Mouse (Mus musculus): Measurements from ENCODE around the gene Sct. TPM values are rescaled to one million over a fixed set of nuclear protein-coding genes. Genes with fewer than 3 reads are reported as not detected.

Gene Sct
- polyA plus RNA-seq, 1 experiment from 2014 or later: 4.5 TPM

DNA sequence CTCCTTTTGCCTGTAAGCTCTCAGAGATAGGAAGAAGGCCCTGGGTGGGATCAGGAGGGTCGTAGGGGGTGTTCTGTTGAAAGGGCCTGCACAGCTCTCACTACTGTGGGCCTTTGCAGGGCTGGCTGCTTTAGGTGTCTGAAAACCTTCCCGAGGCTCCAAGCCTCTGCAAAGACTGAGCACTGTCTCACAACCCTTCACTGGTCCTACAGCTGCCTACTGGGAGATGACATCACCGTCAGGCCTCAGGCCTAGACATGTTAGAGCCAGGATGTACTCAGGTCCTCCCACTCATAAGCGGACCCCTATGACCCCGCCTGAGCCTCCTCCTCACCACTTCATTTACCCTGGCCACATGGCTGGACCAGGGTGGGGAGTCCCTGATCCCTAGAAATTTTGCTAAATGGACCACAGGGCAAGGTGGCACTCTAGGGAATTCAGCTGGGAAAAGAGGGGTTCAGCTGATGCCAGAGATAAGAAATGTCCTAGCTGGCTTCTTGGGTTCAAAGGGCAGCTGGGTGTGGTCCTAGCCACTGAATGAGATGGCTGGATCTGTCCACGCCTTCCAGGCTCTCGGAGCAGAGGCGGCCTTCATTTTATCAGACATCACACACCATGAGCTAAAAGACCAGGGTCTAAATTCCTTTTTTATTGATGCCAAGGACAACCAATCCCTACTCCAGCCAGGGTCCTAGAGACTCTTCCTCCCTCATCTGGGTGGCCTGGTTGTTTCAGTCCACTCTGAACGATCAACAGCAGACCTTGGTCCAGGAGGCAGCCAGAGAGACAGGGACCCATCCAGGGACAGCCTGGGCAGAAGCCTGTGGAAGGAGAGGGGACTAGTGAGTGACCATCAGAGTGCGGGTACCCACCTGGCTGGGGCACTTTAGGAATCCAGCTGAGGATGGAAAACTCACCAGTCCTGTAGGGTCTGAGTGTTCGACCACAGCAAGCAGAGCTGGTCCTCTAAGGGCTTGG lies 943 bp downstream of the Sct start:
- 78% methylated on average over 11 of the region's 11 CpGs for WGBS
- H3K27me3 ChIP-seq (replicated peaks): 0 out of 2 replicates have a peak, but pooled peaks cover 3% of the 10 kb centered on the region
- no peak overlapping the region for H3K9ac ChIP-seq
- H3K4me3 ChIP-seq: no peak overlapping the region
- H3K4me2 ChIP-seq (replicated peaks): peak overlapping the region; percentile 95
- H3K36me3 ChIP-seq: no peaks in the 10 kb centered on the region
- peaks cover 9% of the 10 kb centered on the region for H3K4me1 ChIP-seq
- ATAC-seq (ENCODE audit: low FRiP score, low read depth): 0 out of 2 replicates have a peak, but pooled peaks have one; percentile 15
- H3K27ac ChIP-seq: no peak overlapping the region
- H3K9me3 ChIP-seq: no peaks in the 10 kb centered on the region

DNA sequence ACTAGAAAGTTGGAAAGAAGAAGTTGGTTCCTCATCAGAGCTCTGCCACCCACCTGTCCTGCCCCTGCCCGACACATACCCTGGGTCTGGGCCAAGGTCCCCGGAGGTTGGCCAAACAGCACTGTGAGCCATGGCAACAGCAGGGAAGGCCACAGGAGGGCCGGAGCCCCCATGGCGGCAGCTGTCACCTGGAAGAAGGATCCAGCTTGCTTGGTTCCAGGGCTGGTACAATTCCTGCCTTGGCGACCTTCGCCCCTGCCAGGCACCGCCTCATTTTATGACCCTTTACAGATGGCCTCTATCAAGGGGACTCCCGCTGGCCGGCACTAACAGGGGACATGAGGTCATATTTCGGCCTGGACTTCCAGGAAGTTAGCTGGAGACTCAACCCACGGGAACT lies 2.4 kb downstream of the Sct start, which contains the start of gene Cdhr5:
TSS of gene Cdhr5 (minus strand) at position 241 of the 400 bp plus-strand sequence.
- ATAC-seq (ENCODE audit: low FRiP score, low read depth): no peak
- Histone ChIP-seq H3K9me3 (no peaks in the 10 kb centered on the region), H3K9ac (no peak within 1 kb of the TSS), H3K4me3 (no peak within 1 kb of the TSS), H3K27ac (no peak within 1 kb of the TSS), H3K4me1 (peaks cover 9% of the 10 kb centered on the region), H3K36me3 (no peaks in the 10 kb centered on the region), H3K27me3 (replicated peaks) (0 out of 2 replicates have a peak, but pooled peaks cover 3% of the 10 kb centered on the region), H3K4me2 (replicated peaks) (no peak within 1 kb of the TSS)
- WGBS: 27% methylated on average over 11 of the region's 11 CpGs

DNA sequence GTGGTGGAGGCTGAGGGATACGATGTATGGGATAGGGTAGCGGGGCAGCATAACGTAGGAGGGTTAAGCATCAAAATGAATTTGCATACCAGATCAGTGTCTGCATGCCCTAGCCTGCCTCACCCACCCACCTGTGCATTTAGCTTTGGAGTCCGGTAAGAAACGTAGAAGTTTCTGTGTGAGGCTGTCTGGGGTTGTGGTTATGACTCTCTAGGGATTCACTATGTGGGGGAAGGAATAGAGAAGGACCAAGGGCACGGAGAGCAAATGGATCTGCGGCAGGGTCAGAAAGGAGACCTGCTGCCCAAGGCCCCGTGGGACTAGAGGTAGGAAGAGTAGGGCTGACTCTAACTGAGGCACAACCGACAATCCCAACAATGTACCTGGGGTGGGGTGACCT lies 3.6 kb downstream of the Sct start:
- H3K4me3 ChIP-seq: no peak overlapping the region
- no peak overlapping the region for H3K4me2 ChIP-seq (replicated peaks)
- no peak overlapping the region for H3K9ac ChIP-seq
- H3K36me3 ChIP-seq: no peaks in the 10 kb centered on the region
- ATAC-seq (ENCODE audit: low FRiP score, low read depth): no peak
- no peak overlapping the region for H3K27ac ChIP-seq
- H3K9me3 ChIP-seq: no peaks in the 10 kb centered on the region
- 88% methylated on average over 9 of the region's 9 CpGs for WGBS
- peaks cover 9% of the 10 kb centered on the region for H3K4me1 ChIP-seq
- 0 out of 2 replicates have a peak, but pooled peaks cover 3% of the 10 kb centered on the region for H3K27me3 ChIP-seq (replicated peaks)

DNA sequence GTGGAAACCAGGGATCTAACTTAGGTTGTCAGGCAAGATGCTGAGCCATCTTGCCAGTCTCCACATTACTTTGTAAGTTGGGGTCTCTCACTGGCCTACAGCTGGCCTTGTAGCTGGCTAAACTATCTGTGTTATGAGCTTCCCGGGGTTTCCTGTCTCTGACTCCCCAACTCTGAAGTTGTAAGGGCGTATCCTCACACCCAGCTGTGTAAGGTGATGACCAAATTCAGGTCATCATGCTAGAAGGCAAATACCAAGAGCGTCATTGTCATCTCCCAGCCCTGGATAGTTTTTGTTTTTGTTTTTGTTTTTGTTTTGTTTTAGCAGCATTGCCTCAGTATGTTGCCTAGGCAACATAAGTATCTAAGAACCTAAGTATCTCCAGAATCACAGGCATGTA lies 8.3 kb downstream of the Sct start:
- Histone ChIP-seq H3K9ac (no peak overlapping the region), H3K27me3 (replicated peaks) (no peaks in the 10 kb centered on the region), H3K27ac (no peak overlapping the region), H3K9me3 (no peaks in the 10 kb centered on the region), H3K4me3 (no peak overlapping the region), H3K36me3 (no peaks in the 10 kb centered on the region), H3K4me2 (replicated peaks) (no peak overlapping the region), H3K4me1 (peaks cover 8% of the 10 kb centered on the region)
- WGBS: 93% methylated on average over 3 of the region's 3 CpGs
- no peak for ATAC-seq (ENCODE audit: low FRiP score, low read depth)

DNA sequence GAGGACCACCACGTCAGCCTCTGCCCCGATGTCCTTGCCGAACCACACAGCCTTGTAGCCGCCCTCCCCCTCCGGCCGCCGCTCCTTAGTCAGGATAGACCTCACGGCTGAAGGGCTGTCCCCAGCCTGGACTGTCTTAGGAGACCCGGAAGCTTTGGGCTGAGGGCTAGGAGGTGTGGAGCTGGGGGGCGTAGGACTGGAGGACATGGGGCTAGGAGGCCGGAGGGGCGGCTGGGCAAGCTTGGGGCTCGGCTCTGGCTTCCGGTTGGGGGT lies 9.7 kb downstream of the Sct start:
- H3K27me3 ChIP-seq (replicated peaks): no peaks in the 10 kb centered on the region
- H3K9me3 ChIP-seq: no peaks in the 10 kb centered on the region
- no peak overlapping the region for H3K4me3 ChIP-seq
- H3K4me2 ChIP-seq (replicated peaks): no peak overlapping the region
- WGBS: 86% methylated on average over 14 of the region's 14 CpGs
- peaks cover 12% of the 10 kb centered on the region for H3K4me1 ChIP-seq
- H3K9ac ChIP-seq: no peak overlapping the region
- ATAC-seq (ENCODE audit: low FRiP score, low read depth): no peak
- no peak overlapping the region for H3K27ac ChIP-seq
- peaks cover 3% of the 10 kb centered on the region for H3K36me3 ChIP-seq

DNA sequence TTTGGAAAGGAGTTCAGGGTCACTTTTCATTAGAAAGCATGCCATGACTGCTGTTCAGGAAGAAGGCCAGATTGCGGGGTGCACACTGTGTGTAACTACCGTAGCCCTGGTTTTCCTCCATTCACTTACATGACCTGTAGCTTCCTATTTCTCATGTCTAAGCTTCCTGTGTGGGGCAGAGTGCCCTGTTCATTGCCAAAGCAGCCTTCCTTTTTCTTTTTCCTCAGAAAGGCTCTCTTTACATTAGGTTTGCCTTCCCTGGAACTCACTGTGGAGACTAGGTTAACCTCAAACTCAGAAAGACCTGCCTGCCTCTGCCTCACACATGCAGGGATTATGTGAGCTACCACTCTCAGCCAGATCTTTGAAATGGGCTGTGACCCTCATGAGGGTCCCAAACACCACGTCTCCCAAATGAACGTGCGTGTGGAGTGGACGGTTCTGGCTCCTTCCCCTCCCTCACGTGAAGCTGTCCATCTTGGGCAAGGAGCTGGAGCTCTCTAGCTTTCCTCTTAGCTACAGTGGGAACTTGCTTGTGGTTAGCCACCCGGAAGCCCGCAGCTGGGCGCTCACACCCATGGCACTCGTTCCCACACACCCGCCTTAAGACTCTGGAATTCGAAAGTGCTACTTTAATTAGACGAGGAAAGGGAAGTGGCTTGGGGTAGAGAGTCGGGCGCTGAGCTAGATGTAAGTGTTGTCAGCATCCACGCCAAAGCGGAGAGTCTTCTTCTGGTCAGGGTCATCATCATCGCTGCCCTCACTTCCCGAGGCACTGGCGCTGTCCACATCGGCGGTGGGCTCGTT lies 10.3 kb downstream of the Sct start:
- Histone ChIP-seq H3K4me1 (peaks cover 12% of the 10 kb centered on the region), H3K9me3 (no peaks in the 10 kb centered on the region), H3K4me2 (replicated peaks) (no peak overlapping the region), H3K4me3 (no peak overlapping the region), H3K36me3 (peaks cover 9% of the 10 kb centered on the region), H3K27me3 (replicated peaks) (no peaks in the 10 kb centered on the region), H3K27ac (no peak overlapping the region), H3K9ac (no peak overlapping the region)
- no peak for ATAC-seq (ENCODE audit: low FRiP score, low read depth)
- 80% methylated on average over 24 of the region's 24 CpGs for WGBS

DNA sequence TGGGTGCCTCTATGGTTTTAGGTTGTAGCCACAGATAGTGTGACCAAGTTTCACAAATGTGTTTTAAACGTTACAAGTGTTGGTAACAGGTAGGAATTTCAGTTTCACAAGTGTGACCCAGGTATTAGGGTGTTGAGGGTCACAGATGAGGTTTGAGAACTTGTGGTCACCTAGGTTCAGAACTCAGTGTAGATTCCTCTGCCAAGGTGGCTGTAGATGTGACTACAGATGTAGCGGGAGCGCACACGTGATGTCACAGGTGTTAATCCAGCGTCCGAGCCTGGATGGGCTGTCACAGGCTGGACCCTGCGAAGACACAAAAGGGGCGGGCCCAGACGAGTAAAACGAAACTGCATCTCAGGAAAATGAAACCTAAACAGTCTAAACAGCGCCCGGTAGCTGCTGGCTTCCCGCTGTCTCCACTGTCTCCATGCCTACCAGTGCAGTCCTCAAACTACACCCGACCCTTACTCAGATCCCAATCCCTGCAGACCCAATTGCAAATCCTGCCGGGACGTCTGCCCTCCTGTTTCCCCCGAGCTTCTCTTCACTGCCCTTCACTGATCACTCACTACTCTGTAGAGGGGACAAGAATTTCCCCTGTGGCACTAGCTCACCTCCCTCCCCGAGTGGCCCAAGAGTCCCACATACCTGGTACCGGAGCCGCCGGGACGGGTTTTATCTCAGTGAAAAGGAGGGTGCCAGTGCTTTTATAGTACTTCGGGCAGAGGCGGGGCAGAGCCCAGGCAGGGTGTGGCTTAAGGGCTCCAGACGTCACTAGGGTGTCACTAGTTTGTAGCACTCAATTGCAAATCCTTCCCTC lies 13.0 kb downstream of the Sct start, which contains the start of gene Irf7:
TSS of gene Irf7 (minus strand) at position 743 of the 823 bp plus-strand sequence.
- peak within 1 kb of the TSS; percentile 40; the same call in 1 of the 2 replicates for H3K9ac ChIP-seq
- peak within 1 kb of the TSS; percentile 61 for H3K4me2 ChIP-seq (replicated peaks)
- H3K27ac ChIP-seq: no peak within 1 kb of the TSS
- WGBS: 12% methylated on average over 25 of the region's 25 CpGs
- H3K36me3 ChIP-seq: peaks cover 36% of the 10 kb centered on the region
- H3K27me3 ChIP-seq (replicated peaks): no peaks in the 10 kb centered on the region
- ATAC-seq (ENCODE audit: low FRiP score, low read depth): no peak
- H3K9me3 ChIP-seq: no peaks in the 10 kb centered on the region
- H3K4me3 ChIP-seq: peak within 1 kb of the TSS; percentile 29; the same call in 1 of the 2 replicates
- H3K4me1 ChIP-seq: peaks cover 12% of the 10 kb centered on the region

DNA sequence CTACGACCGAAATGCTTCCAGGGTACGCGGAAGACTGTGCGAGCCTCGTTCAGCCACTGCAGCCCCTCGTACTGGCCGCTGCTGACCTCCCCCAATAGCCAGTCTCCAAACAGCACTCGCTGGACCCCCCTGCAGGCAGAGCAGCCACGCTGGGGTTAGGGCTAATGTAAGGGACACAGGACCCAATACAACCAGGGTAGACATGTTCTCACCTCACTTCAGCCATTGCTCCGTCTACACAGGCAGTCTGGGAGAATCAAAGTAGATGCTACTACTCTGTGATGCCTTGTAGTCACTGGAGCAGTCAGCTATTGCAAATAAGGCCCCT lies 13.6 kb downstream of the Sct start:
- H3K4me2 ChIP-seq (replicated peaks): peak overlapping the region; percentile 61
- H3K4me1 ChIP-seq: peaks cover 12% of the 10 kb centered on the region
- H3K4me3 ChIP-seq: no peak overlapping the region
- ATAC-seq (ENCODE audit: low FRiP score, low read depth): 0 out of 2 replicates have a peak, but pooled peaks have one; percentile 16
- WGBS: 50% methylated on average over 11 of the region's 11 CpGs
- H3K27me3 ChIP-seq (replicated peaks): no peaks in the 10 kb centered on the region
- no peak overlapping the region for H3K27ac ChIP-seq
- H3K9ac ChIP-seq: no peak overlapping the region
- H3K9me3 ChIP-seq: no peaks in the 10 kb centered on the region
- H3K36me3 ChIP-seq: peaks cover 42% of the 10 kb centered on the region

DNA sequence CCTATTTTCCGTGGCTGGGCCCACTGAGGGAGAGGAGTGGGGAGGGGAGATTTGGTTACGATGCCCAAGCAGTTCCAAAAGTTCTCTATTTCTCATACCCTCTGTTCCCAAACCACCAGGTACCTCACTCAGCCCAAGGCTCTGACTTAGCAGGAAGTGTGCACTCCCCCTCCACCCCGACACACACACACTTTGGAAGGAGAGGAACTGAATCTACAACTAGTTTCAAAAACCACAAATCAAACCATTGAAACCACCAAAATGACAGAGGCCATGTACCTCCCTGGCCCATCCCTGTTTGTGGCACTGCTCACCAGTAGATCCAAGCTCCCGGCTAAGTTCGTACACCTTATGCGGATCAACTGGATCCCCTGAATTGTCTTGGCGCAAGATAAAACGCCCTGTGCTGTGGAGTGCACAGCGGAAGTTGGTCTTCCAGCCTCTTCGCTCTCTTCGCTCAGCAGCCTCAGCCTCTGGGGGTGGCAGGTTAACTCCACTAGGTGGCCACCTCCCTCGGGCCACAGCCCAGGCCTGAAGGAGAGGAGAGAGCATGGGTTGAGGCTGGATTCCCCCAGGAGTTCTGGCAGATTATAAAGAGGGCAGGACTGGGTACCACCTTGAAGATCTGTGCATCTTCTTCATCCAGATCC lies 14.0 kb downstream of the Sct start:
- H3K4me3 ChIP-seq: no peak overlapping the region
- H3K36me3 ChIP-seq: peaks cover 47% of the 10 kb centered on the region
- no peaks in the 10 kb centered on the region for H3K27me3 ChIP-seq (replicated peaks)
- no peak overlapping the region for H3K9ac ChIP-seq
- peaks cover 12% of the 10 kb centered on the region for H3K4me1 ChIP-seq
- no peaks in the 10 kb centered on the region for H3K9me3 ChIP-seq
- no peak overlapping the region for H3K27ac ChIP-seq
- H3K4me2 ChIP-seq (replicated peaks): peak overlapping the region; percentile 61; the same call in 1 of the 2 replicates
- no peak; the same call in 1 of the 2 replicates for ATAC-seq (ENCODE audit: low FRiP score, low read depth)
- 38% methylated on average over 12 of the region's 12 CpGs for WGBS

DNA sequence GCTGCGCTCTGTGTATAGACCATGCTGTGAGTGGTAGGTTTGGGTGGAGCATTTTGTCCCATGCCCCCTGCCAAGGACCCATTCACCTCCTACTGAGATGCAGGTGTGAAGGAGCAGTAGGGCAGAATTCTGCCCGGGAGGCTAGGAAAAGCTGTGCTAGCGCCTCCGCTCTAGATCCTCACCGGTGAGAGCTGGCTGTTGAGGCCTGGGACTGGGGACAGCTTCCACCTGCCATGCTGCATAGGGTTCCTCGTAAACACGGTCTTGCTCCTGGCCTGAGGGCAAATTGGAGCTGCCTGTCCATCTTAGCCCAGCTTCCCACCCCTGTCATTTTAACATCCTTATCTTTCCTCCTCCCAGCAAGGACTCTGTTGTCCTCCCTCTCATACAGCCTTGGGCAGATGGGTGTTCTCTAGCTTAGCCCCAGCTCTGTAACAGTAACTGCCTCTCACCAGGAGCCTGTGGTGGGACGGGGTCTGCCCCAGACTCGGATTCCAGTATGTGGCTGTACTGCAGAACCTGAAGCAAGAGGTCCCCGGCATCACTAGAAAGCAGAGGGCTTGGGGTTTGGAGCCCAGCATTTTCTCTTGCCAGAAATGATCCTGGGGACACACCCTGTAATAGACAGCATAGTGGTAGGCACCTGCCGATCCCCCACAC lies 14.8 kb downstream of the Sct start:
- peaks cover 12% of the 10 kb centered on the region for H3K4me1 ChIP-seq
- no peaks in the 10 kb centered on the region for H3K27me3 ChIP-seq (replicated peaks)
- H3K4me3 ChIP-seq: no peak overlapping the region
- H3K27ac ChIP-seq: no peak overlapping the region
- 73% methylated on average over 11 of the region's 11 CpGs for WGBS
- no peaks in the 10 kb centered on the region for H3K9me3 ChIP-seq
- ATAC-seq (ENCODE audit: low FRiP score, low read depth): no peak; the same call in 1 of the 2 replicates
- H3K4me2 ChIP-seq (replicated peaks): no peak overlapping the region
- H3K9ac ChIP-seq: no peak overlapping the region
- H3K36me3 ChIP-seq: peaks cover 54% of the 10 kb centered on the region

DNA sequence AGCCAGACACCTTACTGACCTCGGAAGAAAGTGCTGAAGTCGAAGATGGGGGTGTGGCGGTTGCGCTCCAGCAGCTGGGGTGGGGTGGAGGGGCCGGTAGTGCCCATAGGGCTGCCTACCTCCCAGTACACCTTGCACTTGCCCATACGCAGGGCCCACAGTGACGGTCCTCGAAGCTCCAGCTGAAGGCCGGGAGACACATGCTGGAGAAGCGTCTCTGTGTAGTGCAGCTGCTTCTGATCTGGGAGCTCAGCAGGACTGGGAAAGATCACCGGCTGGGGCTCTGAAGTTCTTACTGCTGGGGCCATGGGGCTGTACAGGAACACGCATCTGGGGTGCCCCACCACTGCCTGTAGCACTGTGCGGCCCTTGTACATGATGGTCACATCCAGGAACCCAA lies 15.3 kb downstream of the Sct start:
- Histone ChIP-seq H3K36me3 (peaks cover 59% of the 10 kb centered on the region), H3K4me3 (no peak overlapping the region), H3K4me1 (peaks cover 12% of the 10 kb centered on the region), H3K4me2 (replicated peaks) (no peak overlapping the region), H3K9me3 (no peaks in the 10 kb centered on the region), H3K9ac (no peak overlapping the region), H3K27ac (no peak overlapping the region), H3K27me3 (replicated peaks) (no peaks in the 10 kb centered on the region)
- ATAC-seq (ENCODE audit: low FRiP score, low read depth): no peak; the same call in 1 of the 2 replicates
- 94% methylated on average over 13 of the region's 13 CpGs for WGBS
